Mouse (Mus musculus): ENCODE data around the gene Rnf145. TPM values are rescaled to one million over a fixed set of nuclear protein-coding genes. Genes with fewer than 3 reads are reported as not detected.

Rnf145 gene
- polyA plus RNA-seq, 1 experiment = 361 TPM

DNA sequence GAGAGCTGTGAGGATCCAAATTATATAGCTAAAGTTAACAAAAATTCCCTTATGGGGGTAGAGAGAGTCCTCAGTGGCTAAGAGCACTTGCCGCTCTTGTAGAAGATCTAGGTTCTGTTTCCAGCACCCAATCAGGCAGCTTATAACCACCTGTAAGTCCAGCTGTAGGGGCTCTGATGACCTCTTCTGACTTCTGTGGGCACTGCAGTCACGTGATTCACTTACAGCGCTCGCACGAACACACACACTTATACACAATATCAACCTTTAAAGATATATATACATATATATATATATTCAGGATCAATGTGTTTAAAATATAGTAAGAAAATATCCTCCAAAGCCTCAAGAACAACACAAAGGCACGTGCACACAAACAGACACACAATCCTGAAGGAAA lies 74.3 kb downstream of the Rnf145 start:
- Histone ChIP-seq H3K4me1 (replicated peaks; ENCODE audit: control insufficient read depth, insufficient read depth, low read length) (no peaks in the 10 kb centered on the region), H3K27ac (ENCODE audit: control insufficient read depth, insufficient read depth, low read length) (no peak overlapping the region), H3K27me3 (ENCODE audit: control insufficient read depth, insufficient read depth, low read length) (no peaks in the 10 kb centered on the region), H3K4me3 (ENCODE audit: control insufficient read depth, insufficient read depth, low read length) (no peak overlapping the region), H3K36me3 (ENCODE audit: control insufficient read depth, insufficient read depth, low read length) (no peaks in the 10 kb centered on the region)
- DNase-seq = no peak
- TF ChIP-seq CTCF (IDR thresholded peaks at IDR 0.05; ENCODE audit: borderline replicate concordance, control insufficient read depth, extremely low read depth, insufficient read depth, low read length, poor library complexity) = no peak
- no peak for TF ChIP-seq POLR2A (IDR thresholded peaks at IDR 0.05; ENCODE audit: control insufficient read depth, extremely low read depth, insufficient read depth, low read length, poor library complexity)
- WGBS = 94% methylated on average over 6 of the region's 6 CpGs

DNA sequence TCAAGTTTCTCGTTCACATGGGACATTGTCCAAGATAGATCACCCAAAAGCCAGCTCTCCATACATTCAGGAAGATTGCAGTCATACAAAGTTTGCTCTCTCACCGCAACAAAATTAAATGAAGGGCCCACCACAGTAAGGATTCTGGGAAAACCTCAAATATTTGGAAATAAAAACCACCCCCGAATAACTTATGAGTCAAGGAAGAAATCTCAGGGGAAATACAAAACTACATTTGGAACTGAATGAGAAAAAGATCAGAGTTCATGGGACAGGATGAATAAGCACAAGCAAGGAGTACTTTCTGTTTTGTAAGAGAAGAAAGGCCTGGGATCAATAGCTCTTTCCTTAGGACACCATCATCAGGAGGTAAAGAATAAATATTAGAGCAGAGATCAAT lies 76.0 kb downstream of the Rnf145 start:
- Histone ChIP-seq H3K4me1 (replicated peaks; ENCODE audit: control insufficient read depth, insufficient read depth, low read length) (no peaks in the 10 kb centered on the region), H3K27me3 (ENCODE audit: control insufficient read depth, insufficient read depth, low read length) (no peaks in the 10 kb centered on the region), H3K36me3 (ENCODE audit: control insufficient read depth, insufficient read depth, low read length) (no peaks in the 10 kb centered on the region), H3K27ac (ENCODE audit: control insufficient read depth, insufficient read depth, low read length) (no peak overlapping the region), H3K4me3 (ENCODE audit: control insufficient read depth, insufficient read depth, low read length) (no peak overlapping the region)
- TF ChIP-seq CTCF (IDR thresholded peaks at IDR 0.05; ENCODE audit: borderline replicate concordance, control insufficient read depth, extremely low read depth, insufficient read depth, low read length, poor library complexity) (no peak), POLR2A (IDR thresholded peaks at IDR 0.05; ENCODE audit: control insufficient read depth, extremely low read depth, insufficient read depth, low read length, poor library complexity) (no peak)
- WGBS = 91% methylated on average over 3 of the region's 3 CpGs
- DNase-seq = no peak

DNA sequence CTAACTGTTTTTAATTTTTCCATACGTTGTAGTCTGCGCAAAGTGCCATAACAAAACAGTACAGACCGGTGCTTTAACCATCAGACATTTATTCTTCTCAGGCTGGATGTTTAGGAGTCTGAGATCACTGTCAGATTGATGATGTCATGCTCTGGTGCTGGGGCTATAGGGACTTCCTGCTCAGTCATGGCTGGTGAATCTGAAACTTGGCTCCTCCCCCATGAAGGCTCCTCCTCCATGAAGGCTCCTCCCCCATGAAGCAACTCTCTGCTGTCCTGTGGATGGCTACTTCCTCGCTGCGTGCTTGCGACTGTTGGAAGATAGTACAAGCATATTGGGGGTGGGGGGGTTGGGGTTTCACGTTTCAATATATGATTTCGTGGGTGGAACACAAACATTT lies 88.1 kb downstream of the Rnf145 start:
- Histone ChIP-seq H3K27me3 (ENCODE audit: control insufficient read depth, insufficient read depth, low read length) (peaks cover 6% of the 10 kb centered on the region; the same call in 1 of the 2 replicates), H3K27ac (ENCODE audit: control insufficient read depth, insufficient read depth, low read length) (no peak overlapping the region), H3K4me3 (ENCODE audit: control insufficient read depth, insufficient read depth, low read length) (no peak overlapping the region), H3K36me3 (ENCODE audit: control insufficient read depth, insufficient read depth, low read length) (no peaks in the 10 kb centered on the region), H3K4me1 (replicated peaks; ENCODE audit: control insufficient read depth, insufficient read depth, low read length) (no peaks in the 10 kb centered on the region; the same call in 1 of the 2 replicates)
- WGBS = 81% methylated on average over 8 of the region's 8 CpGs
- TF ChIP-seq CTCF (IDR thresholded peaks at IDR 0.05; ENCODE audit: borderline replicate concordance, control insufficient read depth, extremely low read depth, insufficient read depth, low read length, poor library complexity) = no peak
- TF ChIP-seq POLR2A (IDR thresholded peaks at IDR 0.05; ENCODE audit: control insufficient read depth, extremely low read depth, insufficient read depth, low read length, poor library complexity) = no peak
- DNase-seq = no peak

DNA sequence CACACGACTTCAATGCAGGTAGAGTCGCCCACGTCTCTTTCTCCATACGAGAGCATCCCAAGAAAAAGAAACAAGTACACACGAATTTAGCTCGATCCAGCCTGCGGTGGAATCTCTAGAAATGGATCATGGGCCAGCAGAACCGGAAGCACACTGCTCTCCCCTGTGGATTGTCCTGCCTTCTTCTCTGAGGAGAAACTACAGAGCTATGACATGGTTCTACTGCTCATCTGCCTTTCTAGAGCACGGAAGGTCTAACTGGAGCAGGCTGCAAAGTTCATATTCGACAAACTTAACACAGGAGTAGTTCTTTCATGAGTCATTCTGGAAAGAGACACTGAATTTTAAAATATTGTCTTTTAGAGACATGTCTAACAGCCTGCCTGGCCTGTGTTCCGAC lies 89.9 kb downstream of the Rnf145 start:
- TF ChIP-seq POLR2A (IDR thresholded peaks at IDR 0.05; ENCODE audit: control insufficient read depth, extremely low read depth, insufficient read depth, low read length, poor library complexity) (no peak), CTCF (IDR thresholded peaks at IDR 0.05; ENCODE audit: borderline replicate concordance, control insufficient read depth, extremely low read depth, insufficient read depth, low read length, poor library complexity) (no peak)
- DNase-seq = no peak
- no peak overlapping the region for H3K4me3 ChIP-seq (ENCODE audit: control insufficient read depth, insufficient read depth, low read length)
- H3K4me1 ChIP-seq (replicated peaks; ENCODE audit: control insufficient read depth, insufficient read depth, low read length) = no peaks in the 10 kb centered on the region; the same call in 1 of the 2 replicates
- peaks cover 14% of the 10 kb centered on the region; the same call in 1 of the 2 replicates for H3K27me3 ChIP-seq (ENCODE audit: control insufficient read depth, insufficient read depth, low read length)
- H3K36me3 ChIP-seq (ENCODE audit: control insufficient read depth, insufficient read depth, low read length) = no peaks in the 10 kb centered on the region
- WGBS = 86% methylated on average over 11 of the region's 11 CpGs
- H3K27ac ChIP-seq (ENCODE audit: control insufficient read depth, insufficient read depth, low read length) = no peak overlapping the region

DNA sequence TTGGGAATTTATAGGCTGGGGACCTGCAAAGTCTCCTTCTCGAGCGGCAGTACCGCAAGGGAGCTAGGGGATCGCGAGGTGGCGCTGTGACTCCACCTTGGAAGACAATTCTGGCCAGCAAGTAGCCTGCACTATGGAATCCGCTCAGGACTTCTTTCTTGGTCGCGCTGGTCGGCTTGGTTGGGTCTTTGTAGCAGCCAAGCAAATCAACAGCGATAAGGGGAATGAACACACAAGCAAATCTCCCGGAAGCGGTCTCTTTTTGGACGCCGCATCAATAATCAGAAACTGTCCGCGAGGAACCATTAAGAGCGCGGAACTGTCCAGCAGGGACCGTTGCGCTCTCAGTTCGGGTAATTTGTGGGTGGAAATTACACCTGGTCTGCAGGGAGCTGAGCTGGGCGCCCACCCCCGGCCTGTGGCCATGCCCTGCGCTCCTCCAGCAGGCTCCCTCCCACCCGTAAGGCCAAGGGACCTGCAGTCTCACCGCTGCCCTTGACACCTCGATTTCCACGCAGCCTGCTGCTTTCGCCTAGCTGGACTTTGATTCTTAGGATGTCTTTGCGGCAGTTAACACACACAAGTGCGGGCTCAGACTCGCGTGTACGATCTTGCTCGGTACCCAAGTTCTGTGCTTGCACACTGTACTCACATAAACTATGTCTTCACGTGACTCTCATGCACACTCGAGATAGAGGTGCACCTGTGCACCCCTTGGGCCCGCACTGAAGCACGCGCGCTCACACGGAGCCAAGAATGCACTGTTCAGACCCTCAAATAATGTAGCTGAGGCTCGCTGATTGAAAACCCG lies 92.4 kb downstream of the Rnf145 start:
- Histone ChIP-seq H3K27me3 (ENCODE audit: control insufficient read depth, insufficient read depth, low read length) (peaks cover 14% of the 10 kb centered on the region; the same call in 1 of the 2 replicates), H3K27ac (ENCODE audit: control insufficient read depth, insufficient read depth, low read length) (no peak overlapping the region), H3K4me1 (replicated peaks; ENCODE audit: control insufficient read depth, insufficient read depth, low read length) (no peaks in the 10 kb centered on the region; the same call in 1 of the 2 replicates), H3K4me3 (ENCODE audit: control insufficient read depth, insufficient read depth, low read length) (no peak overlapping the region), H3K36me3 (ENCODE audit: control insufficient read depth, insufficient read depth, low read length) (no peaks in the 10 kb centered on the region)
- peak; percentile 75 for DNase-seq
- WGBS = 3% methylated on average over 45 of the region's 45 CpGs
- TF ChIP-seq POLR2A (IDR thresholded peaks at IDR 0.05; ENCODE audit: control insufficient read depth, extremely low read depth, insufficient read depth, low read length, poor library complexity) (no peak), CTCF (IDR thresholded peaks at IDR 0.05; ENCODE audit: borderline replicate concordance, control insufficient read depth, extremely low read depth, insufficient read depth, low read length, poor library complexity) (peak; percentile 83)

DNA sequence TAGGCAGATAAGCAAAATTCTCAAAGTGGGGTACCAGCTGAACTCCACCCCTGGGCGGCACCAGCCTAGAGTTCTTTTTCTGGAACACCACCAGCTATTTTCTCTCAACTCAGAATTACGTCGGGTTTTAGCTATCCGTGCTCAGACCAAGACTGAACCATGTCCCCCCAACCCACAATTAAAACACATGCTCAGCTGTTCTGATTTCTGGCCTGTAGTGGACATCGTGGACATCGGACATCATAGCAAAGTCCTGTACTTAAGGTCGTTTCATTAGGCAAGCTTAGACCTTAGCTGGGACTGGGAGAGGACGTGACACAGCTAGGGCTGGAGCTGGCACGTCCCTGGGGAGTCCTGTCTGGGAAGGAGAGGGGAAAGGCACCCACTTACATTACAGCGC lies 93.4 kb downstream of the Rnf145 start:
- H3K36me3 ChIP-seq (ENCODE audit: control insufficient read depth, insufficient read depth, low read length) = no peaks in the 10 kb centered on the region
- WGBS = 12% methylated on average over 10 of the region's 10 CpGs
- no peak overlapping the region for H3K4me3 ChIP-seq (ENCODE audit: control insufficient read depth, insufficient read depth, low read length)
- peaks cover 14% of the 10 kb centered on the region; the same call in 1 of the 2 replicates for H3K27me3 ChIP-seq (ENCODE audit: control insufficient read depth, insufficient read depth, low read length)
- peaks cover 4% of the 10 kb centered on the region for H3K4me1 ChIP-seq (replicated peaks; ENCODE audit: control insufficient read depth, insufficient read depth, low read length)
- DNase-seq = no peak
- H3K27ac ChIP-seq (ENCODE audit: control insufficient read depth, insufficient read depth, low read length) = no peak overlapping the region
- TF ChIP-seq POLR2A (IDR thresholded peaks at IDR 0.05; ENCODE audit: control insufficient read depth, extremely low read depth, insufficient read depth, low read length, poor library complexity) = no peak
- no peak for TF ChIP-seq CTCF (IDR thresholded peaks at IDR 0.05; ENCODE audit: borderline replicate concordance, control insufficient read depth, extremely low read depth, insufficient read depth, low read length, poor library complexity)

Data from thymus, adult 2 months (tissue).